Mouse (Mus musculus) heart, postnatal 36 days (tissue): ENCODE results near the gene Mapk12. TPM values are rescaled to one million over a fixed set of nuclear protein-coding genes. Genes with fewer than 3 reads are reported as not detected.

Experiments
- DNase-seq, 2 experiments: peaks; one replicate each; pipeline ENCODE4 v3.0.0; 2021 to 2022
- intact Hi-C: fragments of 180-260 bp; cut with DNase I; formaldehyde crosslinking; loops from one replicate; pipeline ENCODE4 v1.15.1; 2025
- total RNA-seq, 2 experiments: library from RNA; stranded (reverse); gene quantifications; 2 replicates each; pipeline ENCODE4 v1.2.3; 2021

Mapk12 gene
- total RNA-seq, 2 experiments from 2014 or later, result 21.5 to 23.7 TPM

GRCm38 (mm10) chr15:89141905-89142304 is 1.4 kb upstream of the Mapk12 start:
- DNase-seq, result peak in 1 of 2 experiments; percentile 24

GRCm38 (mm10) chr15:89141443-89141842 is 940 bp upstream of the Mapk12 start:
- DNase-seq, result no peak
- intact Hi-C loops, result no loop called here

More at GRCm38 (mm10) chr15:89141905-89142304, 1.4 kb upstream of the Mapk12 start:
- intact Hi-C loops, result no loop called here

DNA sequence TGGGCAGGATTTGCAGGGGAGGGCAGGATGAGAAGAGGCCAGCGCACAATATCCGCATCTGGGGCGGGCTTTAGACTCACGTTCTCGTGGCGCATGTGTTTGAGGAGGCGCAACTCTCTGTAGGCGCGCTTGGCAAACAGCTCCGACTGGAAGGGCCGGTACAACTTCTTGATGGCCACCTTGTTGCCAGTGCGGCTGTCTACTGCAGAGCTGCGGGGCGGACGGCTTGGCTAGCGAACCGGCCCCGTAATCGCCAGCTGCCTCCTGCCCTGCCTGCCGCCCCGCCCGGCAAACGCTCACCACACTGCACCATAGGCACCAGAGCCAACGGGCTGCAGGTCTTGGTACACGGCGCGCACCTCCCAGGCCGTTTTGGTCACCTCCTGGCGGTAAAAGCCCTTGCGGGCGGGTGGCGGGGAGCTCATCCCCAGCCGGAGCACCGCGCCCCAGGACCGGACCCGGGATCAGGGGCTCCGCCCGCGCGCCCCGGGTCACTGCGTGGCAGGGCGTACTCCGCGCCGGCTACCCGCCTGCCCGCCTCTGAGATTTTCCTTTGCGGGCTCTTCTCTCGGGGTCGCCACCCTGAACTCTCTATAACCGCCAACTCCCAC is 350 bp downstream of the Mapk12 start:
- intact Hi-C loops, result no loop called here
- peak; percentile 70 to 78 for DNase-seq

DNA sequence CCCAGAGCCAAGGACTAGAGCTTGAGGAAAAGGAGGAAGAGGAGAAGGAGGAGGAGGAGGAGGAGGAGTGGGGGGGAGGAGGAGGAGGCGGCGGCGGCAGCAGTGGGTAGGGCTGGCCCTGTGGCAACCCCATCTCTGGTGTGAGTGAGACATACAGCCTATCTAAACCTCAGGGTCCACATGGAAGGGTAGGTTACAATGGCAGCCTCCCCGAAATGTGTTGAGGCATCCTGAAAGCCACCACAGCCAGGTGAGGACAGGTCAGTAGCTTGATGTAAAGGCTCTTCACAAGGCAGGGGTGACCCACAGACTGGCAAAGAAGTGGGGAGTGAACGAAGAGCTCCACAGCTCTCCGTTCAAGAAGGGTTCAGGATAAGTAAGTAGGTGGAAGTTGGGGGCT is 2.0 kb downstream of the Mapk12 start:
- no peak for DNase-seq
- intact Hi-C loops, result no loop called here

GRCm38 (mm10) chr15:89138046-89138405 is 2.5 kb downstream of the Mapk12 start:
- intact Hi-C loops, result no loop called here
- DNase-seq, result no peak

- intact Hi-C loops, result no loop called here
- DNase-seq, result no peak
These were observed 3.0 kb downstream of the Mapk12 start for GRCm38 (mm10) chr15:89137378-89138045.

- intact Hi-C loops, result no loop called here
- DNase-seq, result no peak
These were observed 3.9 kb downstream of the Mapk12 start for GRCm38 (mm10) chr15:89136461-89137155.

DNA sequence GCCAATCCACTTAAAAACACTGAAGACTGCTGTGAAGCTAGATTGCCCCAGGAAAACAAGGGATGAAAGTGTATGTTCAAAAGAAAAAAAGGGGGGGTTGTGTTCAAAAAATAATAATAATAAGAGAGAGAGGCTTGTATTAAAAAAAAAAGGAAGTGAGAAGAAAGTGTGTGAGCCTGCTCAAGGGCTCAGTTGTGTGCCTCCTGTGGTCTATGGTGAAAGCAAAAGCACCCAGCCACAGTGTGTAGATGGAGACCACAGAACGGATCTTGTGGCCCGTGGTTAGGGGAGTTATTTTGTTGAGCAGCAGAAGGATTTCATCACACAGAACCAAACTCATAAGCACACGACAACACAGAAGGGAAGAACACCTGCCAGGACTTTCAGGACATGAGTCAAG is 9.2 kb downstream of the Mapk12 start:
- no peak for DNase-seq
- intact Hi-C loops, result no loop called here

GRCm38 (mm10) chr15:89130245-89130644 is 10.3 kb downstream of the Mapk12 start:
- intact Hi-C loops, result no loop called here
- DNase-seq, result no peak

GRCm38 (mm10) chr15:89128382-89129350 is 11.8 kb downstream of the Mapk12 start, which contains the start of gene Hdac10:
Hdac10 (minus strand) TSS chr15:89128700.
- intact Hi-C loops, result loop anchor here (2.0 kb wide), 2 partner anchors 22 to 68 kb away; partner anchors contain the start of gene Dennd6b
- peak; percentile 86 to 92 for DNase-seq

DNA sequence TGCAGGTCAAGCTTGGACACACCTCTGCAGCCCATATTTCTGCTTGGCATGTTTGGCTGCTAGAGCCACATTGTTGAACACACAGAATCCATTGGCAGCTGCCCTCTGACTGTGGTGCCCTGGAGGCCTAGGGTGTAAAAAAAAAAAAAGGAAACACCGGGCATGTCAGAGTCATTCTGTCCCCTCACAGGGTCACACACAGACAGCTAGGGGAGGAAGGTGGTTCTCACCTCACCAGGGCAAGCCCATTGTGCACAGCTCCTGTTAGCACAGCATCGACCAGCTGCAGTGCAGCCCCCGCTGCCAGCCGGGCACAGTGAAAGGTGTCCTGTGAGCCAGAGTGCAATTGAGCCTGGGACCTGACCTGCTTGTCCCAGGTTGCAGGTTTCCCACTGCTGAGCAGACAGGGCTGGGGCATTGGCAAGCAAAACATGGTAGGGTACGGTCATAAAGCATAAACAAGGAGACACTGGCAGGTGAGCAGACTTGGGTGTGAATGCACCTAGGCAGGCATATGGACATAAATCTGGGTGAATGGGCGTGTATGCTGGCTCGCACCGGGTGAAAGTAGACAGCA is 13.1 kb downstream of the Mapk12 start:
- no peak for DNase-seq
- intact Hi-C loops, result no loop called here

GRCm38 (mm10) chr15:89126622-89127021 is 13.9 kb downstream of the Mapk12 start:
- intact Hi-C loops, result no loop called here
- no peak for DNase-seq

GRCm38 (mm10) chr15:89125351-89125750 is 15.2 kb downstream of the Mapk12 start:
- intact Hi-C loops, result no loop called here
- DNase-seq, result no peak

- intact Hi-C loops, result loop anchor here (5.0 kb wide), 1 partner anchor 233 kb away; the partner anchor contains the start of genes Lmf2 and Ncaph2
These were observed 16.2 kb downstream of the Mapk12 start for GRCm38 (mm10) chr15:89124312-89124711.

DNA sequence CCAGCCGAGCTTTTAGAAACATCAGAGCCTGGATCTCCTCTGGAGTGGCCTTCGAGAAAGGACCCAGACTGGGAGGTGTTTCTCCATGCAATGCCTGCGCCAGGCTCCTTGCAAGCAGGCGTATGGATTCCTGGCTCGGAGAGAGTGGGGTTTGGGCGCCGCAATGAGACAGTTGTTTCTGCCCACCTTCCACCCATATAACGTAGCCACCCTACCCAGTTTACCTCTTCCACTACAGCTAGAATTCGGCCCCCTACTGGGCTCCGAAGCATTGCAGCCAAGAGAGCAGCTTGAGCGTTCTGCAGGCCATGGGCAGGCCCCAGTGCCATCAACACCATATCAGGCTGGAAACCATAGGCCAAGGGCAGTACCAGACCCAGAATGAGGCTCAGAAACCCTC is 16.9 kb downstream of the Mapk12 start:
- DNase-seq, result no peak
- intact Hi-C loops, result loop anchor here (2.0 to 5.0 kb wide), 2 partner anchors 87 to 234 kb away; partner anchors contain the start of genes Lmf2, Ncaph2 and Ppp6r2

More at GRCm38 (mm10) chr15:89124312-89124711, 16.2 kb downstream of the Mapk12 start:
- DNase-seq, result no peak

- intact Hi-C loops, result loop anchor here (2.0 to 5.0 kb wide), 2 partner anchors 88 to 234 kb away; partner anchors contain the start of genes Lmf2, Ncaph2 and Ppp6r2
- peak; percentile 96 to 97 for DNase-seq
These were observed 17.7 kb downstream of the Mapk12 start, which contains the start of gene Tubgcp6 for GRCm38 (mm10) chr15:89122649-89123366. Tubgcp6 (minus strand) TSS chr15:89123112.

- DNase-seq, result no peak
- intact Hi-C loops, result no loop called here
These were observed 22.5 kb downstream of the Mapk12 start for GRCm38 (mm10) chr15:89118007-89118406.

DNA sequence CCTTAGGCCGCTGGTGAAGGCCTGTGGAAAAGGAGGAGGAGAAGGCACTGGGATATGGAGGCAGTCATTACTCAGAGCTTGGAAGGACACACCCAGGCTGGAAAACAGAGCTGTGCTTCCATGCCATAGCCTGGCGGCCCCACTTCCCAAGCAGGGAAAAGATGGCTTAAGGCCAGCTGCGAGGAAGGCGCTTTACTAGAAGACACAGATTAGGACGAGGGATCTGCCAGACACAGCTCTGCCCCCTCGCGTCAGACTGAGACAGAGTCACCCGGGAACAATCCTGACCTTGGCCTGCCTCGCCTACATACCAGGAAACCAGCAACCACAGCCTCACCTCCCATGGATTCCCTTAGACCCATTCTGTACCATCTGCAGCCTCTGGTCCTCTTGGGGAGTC is 30.4 kb downstream of the Mapk12 start:
- DNase-seq, result peak in 1 of 2 experiments; percentile 25
- intact Hi-C loops, result no loop called here

- intact Hi-C loops, result no loop called here
- DNase-seq, result no peak
These were observed 33.5 kb downstream of the Mapk12 start for GRCm38 (mm10) chr15:89106976-89107375.
